Mouse (Mus musculus) stomach, postnatal 0 days (tissue): Measurements from ENCODE around the gene Tenm2.

ENCODE experiments used
- CTCF ChIP-seq: IDR thresholded peaks from 2 replicates; pipeline ENCODE4 v1.5.1; 2016; ENCODE audit warnings: antibody characterized with exemption, low read depth, mild to moderate bottlenecking, moderate library complexity
- EP300 ChIP-seq: optimal IDR thresholded peaks from 2 replicates; pipeline ENCODE3; 2016; ENCODE audit warnings: antibody characterized with exemption

- no peak for TF ChIP-seq EP300
- no peak for TF ChIP-seq CTCF
Observed at GRCm38 (mm10) chr11:36824666-36825065, 411.1 kb downstream of the Tenm2 start.
